Mouse (Mus musculus) layer of hippocampus, adult 9-10 months (tissue): ENCODE measurements around the gene Rbms1.

Experiments used
- DNase-seq: peaks from one replicate; pipeline ENCODE4 v3.0.0; 2022; ENCODE audit warnings: low spot score

Gene Rbms1

GRCm38 (mm10) chr2:60711098-60711880 is 251.7 kb downstream of the Rbms1 start:
- DNase-seq: no peak

- DNase-seq: no peak
Measured at GRCm38 (mm10) chr2:60710317-60710716, 252.7 kb downstream of the Rbms1 start.

GRCm38 (mm10) chr2:60708671-60709070 is 254.3 kb downstream of the Rbms1 start:
- DNase-seq: no peak

GRCm38 (mm10) chr2:60706866-60707265 is 256.1 kb downstream of the Rbms1 start:
- no peak for DNase-seq

- no peak for DNase-seq
Measured at GRCm38 (mm10) chr2:60705426-60705825, 257.6 kb downstream of the Rbms1 start.

GRCm38 (mm10) chr2:60703315-60703714 is 259.7 kb downstream of the Rbms1 start:
- no peak for DNase-seq

GRCm38 (mm10) chr2:60700956-60701355 is 262.0 kb downstream of the Rbms1 start:
- DNase-seq: no peak
